Mouse (Mus musculus) brain, embryonic 14.5 days (tissue): ENCODE data around the gene Limk2. TPM values are rescaled to one million over a fixed set of nuclear protein-coding genes. Genes with fewer than 3 reads are reported as not detected.

Experiments used
- DNase-seq: peaks from one replicate; pipeline ENCODE4 v3.0.0-alpha.2; 2011; ENCODE audit warnings: low read depth
- CTCF ChIP-seq: fragments of 200-500 bp; IDR thresholded peaks from 2 replicates; pipeline ENCODE4 v1.5.1; 2012; ENCODE audit warnings: inconsistent platforms, mild to moderate bottlenecking, moderate library complexity, borderline replicate concordance; ENCODE audit not compliant: insufficient read depth, insufficient read length; ENCODE audit errors: extremely low read depth
- POLR2A ChIP-seq: fragments of 200-500 bp; IDR thresholded peaks from 2 replicates; pipeline ENCODE4 v1.6.1; 2012; ENCODE audit warnings: mild to moderate bottlenecking, inconsistent platforms, borderline replicate concordance; ENCODE audit not compliant: poor library complexity, insufficient read depth, insufficient read length, severe bottlenecking; ENCODE audit errors: extremely low read depth
- polyA plus RNA-seq: library from polyadenylated mRNA; depleted of rRNA; stranded (reverse); fragments of >200 nt; gene quantifications from 2 replicates; pipeline ENCODE4 v1.2.3, GENCODE M21; 2012

Gene Limk2
- polyA plus RNA-seq, 1 experiment, result 211 TPM

- no peak for TF ChIP-seq CTCF
- TF ChIP-seq POLR2A, result no peak
- DNase-seq, result no peak
These were observed 62.6 kb downstream of the Limk2 start for GRCm38 (mm10) chr11:3346351-3346750.

GRCm38 (mm10) chr11:3344916-3345315 lies 64.1 kb downstream of the Limk2 start:
- TF ChIP-seq CTCF (no peak), POLR2A (no peak)
- no peak for DNase-seq

GRCm38 (mm10) chr11:3341476-3341875 lies 67.5 kb downstream of the Limk2 start:
- DNase-seq, result no peak
- TF ChIP-seq POLR2A, result no peak
- TF ChIP-seq CTCF, result no peak

GRCm38 (mm10) chr11:3337961-3338360 lies 71.0 kb downstream of the Limk2 start:
- DNase-seq, result no peak
- no peak for TF ChIP-seq POLR2A
- no peak for TF ChIP-seq CTCF

- peak; percentile 82 for DNase-seq
- TF ChIP-seq CTCF, result no peak
- TF ChIP-seq POLR2A, result no peak
These were observed 71.6 kb downstream of the Limk2 start for GRCm38 (mm10) chr11:3337173-3337955.

- no peak for DNase-seq
- TF ChIP-seq POLR2A (no peak), CTCF (no peak)
These were observed 72.4 kb downstream of the Limk2 start for GRCm38 (mm10) chr11:3336602-3337001.

GRCm38 (mm10) chr11:3335651-3336216 lies 73.3 kb downstream of the Limk2 start:
- DNase-seq, result no peak

GRCm38 (mm10) chr11:3334711-3335316 lies 74.2 kb downstream of the Limk2 start:
- no peak for TF ChIP-seq POLR2A
- no peak for TF ChIP-seq CTCF
- DNase-seq, result no peak

More at GRCm38 (mm10) chr11:3335651-3336216, 73.3 kb downstream of the Limk2 start:
- TF ChIP-seq POLR2A (no peak), CTCF (no peak)

- TF ChIP-seq POLR2A (no peak), CTCF (no peak)
- DNase-seq, result no peak
These were observed 74.8 kb downstream of the Limk2 start for GRCm38 (mm10) chr11:3334141-3334710.

GRCm38 (mm10) chr11:3333111-3333695 lies 75.8 kb downstream of the Limk2 start:
- TF ChIP-seq POLR2A (no peak), CTCF (no peak)
- no peak for DNase-seq
